Mouse (Mus musculus) liver, embryonic 11.5 days (tissue): Measurements from ENCODE around the gene Reg2. TPM values are rescaled to one million over a fixed set of nuclear protein-coding genes. Genes with fewer than 3 reads are reported as not detected.
"Not testable (repeated sequence)": the region's sequence is repeated elsewhere in the genome, so short reads cannot be mapped to it uniquely, and the experiment has no call there.

ENCODE experiments used
- ATAC-seq: fragments of 200-750 bp; cut with Nextera tagmentation; replicated peaks from 2 replicates; pipeline ENCODE4 v1.8.0; 2017; ENCODE audit warnings: moderate number of reproducible peaks, mild to moderate bottlenecking, moderate TSS enrichment, moderate library complexity; ENCODE audit not compliant: low FRiP score
- DNase-seq: peaks from one replicate; pipeline ENCODE4 v3.0.0-alpha.2; 2017; ENCODE audit warnings: low spot score
- H3K27ac ChIP-seq: fragments of 300-500 bp; sonication (generic); 2 replicates; pipeline ENCODE4 v1.5.1; 2014; ENCODE audit warnings: mild to moderate bottlenecking, low read depth, low read length, control low read depth
- H3K27me3 ChIP-seq: fragments of 300-500 bp; sonication (generic); replicated peaks from 2 replicates; pipeline ENCODE4 v1.6.1; 2014; ENCODE audit warnings: low read length, mixed read lengths; ENCODE audit not compliant: control insufficient read depth, insufficient read depth
- H3K36me3 ChIP-seq: fragments of 300-500 bp; sonication (generic); 2 replicates; pipeline ENCODE4 v1.6.1; 2014; ENCODE audit warnings: mild to moderate bottlenecking, low read length, moderate library complexity, mixed read lengths; ENCODE audit not compliant: control insufficient read depth, insufficient read depth
- H3K4me1 ChIP-seq: fragments of 300-500 bp; sonication (generic); replicated peaks from 2 replicates; pipeline ENCODE4 v1.6.1; 2014; ENCODE audit warnings: low read length, mixed read lengths; ENCODE audit not compliant: control insufficient read depth, insufficient read depth
- H3K4me2 ChIP-seq: fragments of 300-500 bp; sonication (generic); 2 replicates; pipeline ENCODE4 v1.6.1; 2014; ENCODE audit warnings: mild to moderate bottlenecking, control low read depth, moderate library complexity
- H3K4me3 ChIP-seq: fragments of 300-500 bp; sonication (generic); 2 replicates; pipeline ENCODE4 v1.5.1; 2014; ENCODE audit warnings: low read depth, low read length, control low read depth
- H3K9ac ChIP-seq: fragments of 300-500 bp; sonication (generic); 2 replicates; pipeline ENCODE4 v1.6.1; 2014; ENCODE audit warnings: low read depth, low read length, control low read depth
- H3K9me3 ChIP-seq: fragments of 300-500 bp; sonication (generic); 2 replicates; pipeline ENCODE4 v1.6.1; 2016; ENCODE audit warnings: low read length, inconsistent platforms, mixed read lengths; ENCODE audit not compliant: control insufficient read depth
- WGBS: fragments of 180-500 bp; shearing (Covaris S2); extraction: QIAGEN DNeasy Blood & Tissue Kit; methylation state at CpG from one replicate; pipeline ENCODE4 v1.1.7; 2014; 5-methylcytosine and 5-hydroxymethylcytosine counted together
- polyA plus RNA-seq: library from polyadenylated mRNA; unstranded; fragments of >200 nt; fragmentation: Nextera tagmentation; extraction: Ambion mirVana; gene quantifications from 2 replicates; pipeline ENCODE4 v1.2.1, GENCODE M21; 2014

The Reg2 gene
- polyA plus RNA-seq, result not detected in 2 replicates

DNA sequence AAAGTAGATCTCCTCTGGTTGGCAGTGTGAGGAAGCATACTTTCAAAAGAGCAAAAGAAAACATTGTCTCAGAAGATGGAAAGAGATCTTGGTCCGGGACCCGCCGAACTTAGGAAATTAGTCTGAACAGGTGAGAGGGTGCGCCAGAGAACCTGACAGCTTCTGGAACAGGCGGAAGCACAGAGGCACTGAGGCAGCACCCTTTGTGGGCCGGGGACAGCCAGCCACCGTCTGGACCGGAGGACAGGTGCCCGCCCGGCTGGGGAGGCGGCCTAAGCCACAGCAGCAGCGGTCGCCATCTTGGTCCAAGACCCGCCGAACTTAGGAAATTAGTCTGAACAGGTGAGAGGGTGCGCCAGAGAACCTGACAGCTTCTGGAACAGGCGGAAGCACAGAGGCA, at the start of gene Reg2:
Reg2 (plus strand) TSS at position 301 of the 400 bp plus-strand sequence.
- H3K4me2 ChIP-seq, H3K27ac ChIP-seq, DNase-seq, H3K9me3 ChIP-seq, H3K4me1 ChIP-seq, H3K27me3 ChIP-seq, H3K9ac ChIP-seq, H3K36me3 ChIP-seq, ATAC-seq, H3K4me3 ChIP-seq: not testable (repeated sequence)
- 93% methylated on average over 4 of the region's 17 CpGs for WGBS

GRCm38 (mm10) chr6:78361971-78362563, 33.4 kb upstream of the Reg2 start:
- Histone ChIP-seq H3K9ac (no peak overlapping the region), H3K4me2 (no peak overlapping the region), H3K4me1 (no peaks in the 10 kb centered on the region), H3K27me3 (no peaks in the 10 kb centered on the region), H3K9me3 (no peaks in the 10 kb centered on the region), H3K36me3 (no peaks in the 10 kb centered on the region), H3K27ac (no peak overlapping the region), H3K4me3 (no peak overlapping the region)
- ATAC-seq, result no peak
- 54% methylated on average over 2 of the region's 2 CpGs for WGBS
- DNase-seq, result no peak

DNA sequence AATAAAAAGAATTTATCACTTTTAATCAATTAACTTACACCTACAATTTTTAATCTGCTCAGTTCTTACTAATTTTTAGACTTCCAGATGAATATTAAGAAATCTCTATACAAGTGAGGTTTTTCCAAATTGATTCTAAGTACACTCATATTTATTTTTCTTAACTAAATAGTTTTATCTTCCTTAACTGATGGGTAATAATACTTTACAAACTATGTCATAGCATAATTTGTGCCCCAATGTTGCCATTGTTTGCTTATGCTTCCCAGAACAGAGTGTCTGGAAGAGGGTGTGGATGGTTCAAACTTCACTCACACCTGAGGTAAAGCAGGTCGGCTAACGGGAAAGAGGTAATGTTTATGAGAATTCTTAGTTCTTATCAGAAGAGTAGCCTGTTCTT, 25.1 kb upstream of the Reg2 start, which contains the start of gene Reg3b:
Reg3b (plus strand) TSS at position 301 of the 400 bp plus-strand sequence.
- Histone ChIP-seq H3K27ac (no peak within 1 kb of the TSS), H3K9ac (no peak within 1 kb of the TSS), H3K9me3 (no peaks in the 10 kb centered on the region), H3K4me3 (no peak within 1 kb of the TSS), H3K27me3 (no peaks in the 10 kb centered on the region), H3K4me2 (no peak within 1 kb of the TSS), H3K4me1 (no peaks in the 10 kb centered on the region), H3K36me3 (no peaks in the 10 kb centered on the region)
- no peak for ATAC-seq
- DNase-seq, result no peak
- 88% methylated on average over 2 of the region's 2 CpGs for WGBS

DNA sequence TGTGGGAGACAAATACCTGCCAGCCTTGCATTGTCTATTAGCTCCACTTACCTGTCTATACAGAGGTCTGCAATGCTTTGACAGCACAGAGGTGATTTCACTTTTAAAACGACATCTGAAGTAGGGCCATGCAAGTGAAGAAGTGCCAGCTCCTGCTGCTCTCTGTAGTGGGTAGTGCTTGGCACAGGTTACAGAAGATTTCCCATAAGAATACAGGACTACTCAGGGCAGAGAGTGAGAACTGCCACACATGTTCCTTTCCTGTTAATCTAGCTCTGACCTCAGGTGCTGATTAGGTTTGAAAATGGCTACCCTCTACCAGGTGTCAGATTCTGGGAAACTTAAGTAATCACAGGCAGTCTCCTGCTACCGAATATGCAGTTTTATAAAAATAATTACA, 16.7 kb upstream of the Reg2 start, which contains the start of gene Reg3d:
Reg3d (minus strand) TSS at position 101 of the 400 bp plus-strand sequence.
- no peaks in the 10 kb centered on the region for H3K36me3 ChIP-seq
- ATAC-seq, result no peak

GRCm38 (mm10) chr6:78380409-78380808, 15.0 kb upstream of the Reg2 start, which contains the start of gene Reg3a:
Reg3a (plus strand) TSS chr6:78380709.
- no peak within 1 kb of the TSS for H3K27ac ChIP-seq
- no peak within 1 kb of the TSS for H3K4me3 ChIP-seq
- DNase-seq (no peak), ATAC-seq (no peak)
- no peaks in the 10 kb centered on the region for H3K4me1 ChIP-seq
- H3K27me3 ChIP-seq, result no peaks in the 10 kb centered on the region
- H3K4me2 ChIP-seq, result no peak within 1 kb of the TSS
- H3K9ac ChIP-seq, result no peak within 1 kb of the TSS
- H3K36me3 ChIP-seq, result no peaks in the 10 kb centered on the region
- no peaks in the 10 kb centered on the region for H3K9me3 ChIP-seq

More for the DNA sequence above, 16.7 kb upstream of the Reg2 start, which contains the start of gene Reg3d:
- H3K4me1 ChIP-seq, result no peaks in the 10 kb centered on the region
- H3K27me3 ChIP-seq, result no peaks in the 10 kb centered on the region
- no peak for DNase-seq
- 65% methylated on average over 2 of the region's 2 CpGs for WGBS
- H3K4me3 ChIP-seq, result no peak within 1 kb of the TSS
- no peaks in the 10 kb centered on the region for H3K9me3 ChIP-seq
- H3K9ac ChIP-seq, result no peak within 1 kb of the TSS
- H3K27ac ChIP-seq, result no peak within 1 kb of the TSS
- no peak within 1 kb of the TSS for H3K4me2 ChIP-seq

- Histone ChIP-seq H3K27me3 (no peaks in the 10 kb centered on the region), H3K4me2 (no peak overlapping the region), H3K4me1 (no peaks in the 10 kb centered on the region), H3K36me3 (no peaks in the 10 kb centered on the region), H3K9ac (no peak overlapping the region), H3K27ac (no peak overlapping the region), H3K9me3 (no peaks in the 10 kb centered on the region), H3K4me3 (no peak overlapping the region)
- ATAC-seq, result no peak
- DNase-seq, result no peak
- WGBS, result 85% methylated on average over 3 of the region's 3 CpGs
These were observed 9.8 kb upstream of the Reg2 start for GRCm38 (mm10) chr6:78385609-78386008.

- H3K27me3 ChIP-seq, H3K4me2 ChIP-seq, H3K36me3 ChIP-seq, H3K4me3 ChIP-seq, H3K9me3 ChIP-seq, H3K4me1 ChIP-seq, H3K27ac ChIP-seq, H3K9ac ChIP-seq, ATAC-seq, DNase-seq: not testable (repeated sequence)
These were observed 27.0 kb downstream of the Reg2 start, which contains the start of gene Reg1 for GRCm38 (mm10) chr6:78422411-78422810. Reg1 (plus strand) TSS chr6:78422711.

GRCm38 (mm10) chr6:78425497-78425896, 30.1 kb downstream of the Reg2 start:
- H3K4me2 ChIP-seq, result no peak overlapping the region
- no peaks in the 10 kb centered on the region for H3K36me3 ChIP-seq
- ATAC-seq (no peak), DNase-seq (no peak)
- no peaks in the 10 kb centered on the region for H3K4me1 ChIP-seq
- no peaks in the 10 kb centered on the region for H3K27me3 ChIP-seq
- no peak overlapping the region for H3K9ac ChIP-seq
- no peaks in the 10 kb centered on the region for H3K9me3 ChIP-seq
- no peak overlapping the region for H3K4me3 ChIP-seq
- H3K27ac ChIP-seq, result no peak overlapping the region
- 70% methylated on average over 3 of the region's 3 CpGs for WGBS

GRCm38 (mm10) chr6:78447202-78447601, 51.8 kb downstream of the Reg2 start:
- DNase-seq, result no peak
- Histone ChIP-seq H3K27me3 (no peaks in the 10 kb centered on the region), H3K27ac (no peak overlapping the region), H3K4me3 (no peak overlapping the region), H3K9ac (no peak overlapping the region), H3K4me2 (no peak overlapping the region), H3K36me3 (no peaks in the 10 kb centered on the region), H3K4me1 (no peaks in the 10 kb centered on the region), H3K9me3 (no peaks in the 10 kb centered on the region)
- no peak for ATAC-seq
- WGBS, result 33% methylated on average over 1 of the region's 1 CpGs
